1 mouse cellular context compared by ENCODE assay signal in the genomic region with DNA sequence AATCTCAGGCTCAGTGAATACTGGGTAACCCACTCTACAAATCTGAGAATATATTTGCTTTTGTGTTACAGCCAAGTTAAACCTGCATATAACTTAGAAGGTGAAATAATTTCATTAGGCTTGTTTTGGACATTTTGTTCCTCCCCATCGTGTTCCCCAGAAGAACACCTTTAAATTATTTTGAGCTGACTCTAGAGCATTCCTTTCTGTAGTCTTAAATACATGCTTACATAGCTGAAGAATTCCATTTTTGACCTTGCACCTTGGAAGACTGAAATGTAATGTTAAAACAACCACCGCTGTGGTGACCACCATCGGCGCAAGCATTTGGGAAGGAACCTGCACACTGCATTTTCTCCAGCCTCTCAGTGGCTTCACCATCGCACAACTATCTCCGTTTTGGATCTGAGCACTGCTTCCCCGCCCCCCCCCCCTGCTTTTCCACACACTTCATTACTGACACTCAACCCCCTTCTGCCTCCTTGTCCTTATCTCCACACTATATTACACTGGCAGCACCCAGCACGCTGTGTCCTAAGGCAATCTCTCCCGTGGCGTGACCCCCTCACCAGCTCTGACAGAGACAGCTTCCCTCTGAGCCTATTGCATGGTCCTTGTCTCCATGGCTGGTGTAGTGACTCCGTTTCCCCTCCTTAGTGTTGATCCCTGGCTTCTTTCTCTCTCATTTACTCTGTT.
A peak's percentile ranks its signal among the peaks of the same experiment; 100 is the strongest.
TF ChIP-seq lines count a peak whose summit lies in the region.

No protein-coding gene starts in this region.

TF ChIP-seq in MEL, 35 proteins besides CTCF, POLR2A, EP300 and RAD21 (continued from another document):
- TF ChIP-seq ELF1 (IDR thresholded peaks at IDR 0.05; ENCODE audit: low read depth, low read length) (no peak), JUND (IDR thresholded peaks at IDR 0.05; ENCODE audit: low read depth, low read length) (no peak), CHD2 (IDR thresholded peaks at IDR 0.05; ENCODE audit: low read length) (no peak), TCF12 (IDR thresholded peaks at IDR 0.05; ENCODE audit: low read depth, low read length) (peak; percentile 40; the same call in 1 of the 2 replicates), MAX (IDR thresholded peaks at IDR 0.05; ENCODE audit: low read length) (no peak), TAL1 (IDR thresholded peaks at IDR 0.05; ENCODE audit: low read length) (no peak), GATA1 (IDR thresholded peaks at IDR 0.05; ENCODE audit: low read depth, low read length) (peak; percentile 35; the same call in 1 of the 2 replicates), USF1 (IDR thresholded peaks at IDR 0.05; ENCODE audit: low read depth, low read length) (no peak), USF2 (IDR thresholded peaks at IDR 0.05; ENCODE audit: borderline replicate concordance in 1 of 2, insufficient read depth in 1 of 2, low read depth in 1 of 2, low read length in 2 of 2) (no peak), HCFC1 (IDR thresholded peaks at IDR 0.05; ENCODE audit: low read depth, low read length) (no peak), MYB (IDR thresholded peaks at IDR 0.05; ENCODE audit: low read depth, low read length) (no peak), ZC3H11A (IDR thresholded peaks at IDR 0.05; ENCODE audit: low read depth, low read length) (no peak), NRF1 (IDR thresholded peaks at IDR 0.05; ENCODE audit: insufficient read depth, low read depth, low read length, poor library complexity, severe bottlenecking) (no peak), E2F4 (IDR thresholded peaks at IDR 0.05; ENCODE audit: borderline replicate concordance, low read depth, low read length) (no peak), KAT2A (conservative IDR thresholded peaks at IDR 0.05; ENCODE audit: low read depth, low read length) (no peak), ZKSCAN1 (IDR thresholded peaks at IDR 0.05; ENCODE audit: low read depth, low read length) (no peak), SMC3 (IDR thresholded peaks at IDR 0.05; ENCODE audit: low read depth, low read length) (no peak), RCOR1 (IDR thresholded peaks at IDR 0.05; ENCODE audit: low read depth, low read length) (peak; percentile 55; the same call in 1 of the 2 replicates), POLR2AphosphoS2 (IDR thresholded peaks at IDR 0.05; ENCODE audit: low read length) (no peak), SIN3A (IDR thresholded peaks at IDR 0.05; ENCODE audit: low read length) (no peak), POLR2AphosphoS5 (IDR thresholded peaks at IDR 0.05; ENCODE audit: borderline replicate concordance, low read depth, low read length) (no peak), ZNF384 (IDR thresholded peaks at IDR 0.05; ENCODE audit: low read depth, low read length) (no peak), TBP (IDR thresholded peaks at IDR 0.05; ENCODE audit: low read depth, low read length) (no peak), MAZ (IDR thresholded peaks at IDR 0.05; ENCODE audit: low read depth, low read length) (0 out of 2 replicates have a peak, but pooled peaks have one; percentile 36), BHLHE40 (IDR thresholded peaks at IDR 0.05; ENCODE audit: borderline replicate concordance, low read depth, low read length) (no peak), MAFK (IDR thresholded peaks at IDR 0.05; ENCODE audit: borderline replicate concordance, low read depth, low read length) (no peak), ETS1 (IDR thresholded peaks at IDR 0.05; ENCODE audit: low read depth, low read length) (peak; percentile 55; the same call in 1 of the 2 replicates), MYC (IDR thresholded peaks at IDR 0.05; ENCODE audit: low read depth, low read length) (no peak), UBTF (IDR thresholded peaks at IDR 0.05; ENCODE audit: borderline replicate concordance, insufficient read depth, low read depth, low read length) (no peak), ZMIZ1 (IDR thresholded peaks at IDR 0.05; ENCODE audit: low read depth, low read length) (no peak), MEF2A (IDR thresholded peaks at IDR 0.05; ENCODE audit: extremely low read depth, insufficient replicate concordance, low read depth, low read length, poor library complexity, severe bottlenecking) (no peak), MXI1 (IDR thresholded peaks at IDR 0.05; ENCODE audit: low read depth, low read length) (no peak)
TF ChIP-seq in MEL: peak in this region for 5.
